Mouse (Mus musculus) T-cell, adult 2 months (primary cell): Measurements from ENCODE around the gene D5Ertd579e.
A peak's percentile ranks its signal among the peaks of the same experiment; 100 is the strongest.

Source experiments
- DNase-seq: peaks from one replicate; pipeline ENCODE4 v3.0.0; 2022; ENCODE audit warnings: low spot score

D5Ertd579e gene

DNA sequence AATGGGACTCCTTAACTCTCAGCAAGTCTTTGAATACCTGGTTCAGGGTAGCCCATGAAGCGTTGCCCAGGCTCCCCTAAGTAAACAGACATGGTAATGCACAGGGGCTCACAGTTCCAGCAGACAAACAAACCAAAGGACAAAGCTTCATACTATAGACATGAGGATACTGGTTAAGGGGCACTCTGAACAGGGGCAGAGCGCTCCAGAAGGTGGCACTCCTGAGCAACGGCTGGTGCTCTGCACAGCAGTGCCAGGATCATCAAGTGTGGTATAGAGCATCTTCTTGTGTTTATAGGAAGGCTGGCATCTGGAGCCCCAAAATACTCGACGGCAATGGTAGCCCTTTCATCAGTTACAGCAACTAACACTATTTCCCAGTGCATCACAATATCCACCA, 92.8 kb downstream of the D5Ertd579e start:
- DNase-seq = peak; percentile 25

DNA sequence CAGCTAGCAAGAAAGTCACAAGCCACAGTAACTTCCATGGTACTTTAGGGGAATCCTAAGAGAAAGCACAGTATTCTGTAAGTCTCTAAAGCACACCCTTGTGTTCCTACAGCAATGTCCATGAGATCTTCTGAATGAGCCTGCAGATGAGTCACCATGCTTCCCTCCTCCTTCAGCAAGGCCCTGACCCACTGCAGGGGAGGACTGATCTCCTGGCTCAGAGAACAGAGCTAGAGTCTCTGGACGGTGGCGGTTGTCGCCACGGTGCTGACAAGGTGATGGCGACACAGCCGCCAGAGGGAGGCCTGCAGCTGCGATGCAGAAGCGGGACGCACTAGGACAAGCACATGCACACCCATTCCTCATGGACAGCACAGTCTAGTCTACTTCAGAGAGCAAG, 93.8 kb downstream of the D5Ertd579e start:
- DNase-seq = no peak

GRCm38 (mm10) chr5:36601492-36601891, 94.3 kb downstream of the D5Ertd579e start:
- no peak for DNase-seq

DNA sequence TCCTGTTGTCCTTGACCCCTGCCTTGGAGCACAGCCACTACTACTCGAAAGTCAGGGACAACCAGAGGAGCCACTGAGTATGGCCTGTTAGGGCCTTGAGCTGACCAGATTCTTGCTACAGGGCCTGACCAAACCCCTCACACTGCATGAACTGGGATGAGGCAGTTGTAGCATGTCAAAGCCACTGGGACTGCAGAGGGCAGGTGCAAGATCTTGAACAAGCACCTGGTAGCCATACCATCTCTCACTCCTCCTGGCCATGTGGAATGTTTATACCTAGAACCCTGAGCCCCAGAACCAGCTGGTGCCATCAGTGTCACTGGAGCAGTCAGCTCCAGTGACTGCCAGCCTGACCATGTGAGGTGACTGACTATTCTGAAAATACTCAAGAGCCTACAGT, 96.9 kb downstream of the D5Ertd579e start:
- DNase-seq = no peak

DNA sequence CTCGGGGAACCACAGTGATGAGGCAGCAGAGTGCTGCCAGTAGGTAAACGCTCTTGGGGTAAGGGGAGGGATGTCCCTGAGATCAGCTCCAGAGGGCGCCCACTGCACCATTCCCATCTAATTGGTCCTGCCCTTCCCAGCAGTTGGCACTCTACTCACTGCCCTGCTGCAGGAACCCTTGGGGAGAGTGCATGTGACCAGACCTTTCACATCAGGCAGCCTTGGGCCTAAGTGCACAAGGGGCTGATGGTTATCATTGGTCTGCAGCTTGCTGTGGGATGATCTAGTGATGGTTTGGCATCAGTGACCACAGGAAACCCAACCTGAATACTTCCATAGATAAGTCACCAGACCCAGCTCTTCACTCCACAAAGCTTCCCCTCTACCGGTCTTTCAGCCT, 98.2 kb downstream of the D5Ertd579e start:
- DNase-seq = no peak

DNA sequence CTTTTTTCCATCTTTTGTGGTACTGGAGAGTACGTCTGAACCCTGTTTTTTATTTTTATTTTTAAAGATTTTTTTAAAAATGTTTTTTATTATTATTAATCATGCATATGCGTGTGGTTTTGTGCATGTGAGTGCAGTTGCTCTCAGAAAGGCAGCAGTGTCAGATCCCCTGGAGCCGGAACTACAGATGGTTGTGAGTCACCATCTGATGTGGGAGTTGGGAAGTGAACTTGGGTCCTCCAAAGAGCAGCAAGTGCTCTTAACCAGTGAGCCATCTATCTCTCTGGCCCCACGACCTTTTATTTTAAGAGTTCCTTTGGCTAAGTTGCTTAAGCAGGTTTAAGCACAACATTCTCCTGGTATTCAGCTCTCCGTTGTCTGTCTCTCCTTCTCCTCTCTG, 99.6 kb downstream of the D5Ertd579e start:
- DNase-seq = no peak

DNA sequence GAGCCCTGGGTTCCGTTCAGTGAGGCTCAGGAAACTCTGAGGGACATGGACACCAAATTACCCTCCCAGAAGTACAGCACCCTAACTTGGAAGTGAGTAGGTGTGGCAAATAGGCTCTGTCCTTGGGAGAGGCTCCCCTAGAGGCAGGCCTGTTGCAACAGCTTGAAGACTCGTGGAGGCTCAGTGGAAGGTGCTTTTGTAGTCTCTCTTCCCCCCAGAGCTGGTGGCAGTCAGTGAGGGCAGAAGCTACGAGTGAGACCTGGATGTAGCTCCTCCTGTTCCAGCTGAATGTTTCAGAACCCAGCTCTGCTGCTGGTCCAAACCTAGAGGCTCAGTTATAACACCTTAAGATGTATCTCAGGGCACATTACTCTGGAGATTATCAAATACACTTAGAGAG, 100.7 kb downstream of the D5Ertd579e start:
- DNase-seq = no peak

GRCm38 (mm10) chr5:36594344-36594743, 101.5 kb downstream of the D5Ertd579e start:
- no peak for DNase-seq

- DNase-seq = no peak
These were observed 102.6 kb downstream of the D5Ertd579e start, which contains the start of gene Tbc1d14 for GRCm38 (mm10) chr5:36593176-36593575. TSS of gene Tbc1d14 (minus strand) at chr5:36593276.

DNA sequence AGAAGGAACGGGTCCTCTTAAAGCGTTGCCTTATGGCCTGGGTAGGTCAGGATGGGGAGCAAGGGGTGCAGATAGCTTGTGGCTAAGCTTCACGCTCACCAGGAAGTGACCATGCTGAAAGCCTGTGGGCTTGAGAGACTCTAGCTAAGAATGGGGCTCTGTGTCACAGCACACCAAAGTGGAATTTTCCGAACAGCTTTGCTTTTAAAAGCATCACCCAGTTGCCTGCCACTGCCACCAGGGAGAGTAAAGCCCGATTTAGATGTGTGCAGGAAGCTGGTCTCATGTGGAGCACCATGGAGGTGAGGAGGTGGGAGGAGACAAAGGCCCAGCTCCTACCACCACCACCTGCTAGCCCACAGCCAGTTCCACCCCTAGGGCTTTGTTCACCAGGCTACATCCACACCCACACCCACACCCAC, 105.3 kb downstream of the D5Ertd579e start:
- DNase-seq = no peak

GRCm38 (mm10) chr5:36584299-36584698, 111.5 kb downstream of the D5Ertd579e start:
- DNase-seq = peak; percentile 29

- DNase-seq = peak; percentile 100
These were observed 113.7 kb downstream of the D5Ertd579e start for GRCm38 (mm10) chr5:36581924-36582642.

- DNase-seq = no peak
These were observed 114.4 kb downstream of the D5Ertd579e start for GRCm38 (mm10) chr5:36581259-36581923.

DNA sequence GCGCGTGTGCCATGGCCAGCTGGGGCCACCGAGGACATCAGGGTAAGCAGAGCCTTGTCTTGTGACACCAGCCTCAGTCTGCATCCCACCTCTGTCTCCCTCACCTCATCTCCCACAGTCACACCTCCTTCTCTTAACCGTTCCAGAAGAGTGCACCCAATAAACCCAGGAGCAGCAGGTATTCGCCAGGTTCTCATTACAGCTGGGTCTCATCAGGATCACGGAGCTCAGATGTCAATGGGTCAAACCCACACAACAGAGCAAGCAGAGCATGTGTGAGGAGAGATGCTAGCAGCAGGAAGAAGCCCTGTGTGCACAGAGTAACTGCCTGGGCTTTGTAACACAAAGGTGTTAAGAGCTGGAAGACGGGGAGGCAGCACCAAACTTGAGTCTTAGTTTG, 115.9 kb downstream of the D5Ertd579e start:
- no peak for DNase-seq

- no peak for DNase-seq
These were observed 116.8 kb downstream of the D5Ertd579e start for GRCm38 (mm10) chr5:36578982-36579381.

- DNase-seq = no peak
These were observed 119.4 kb downstream of the D5Ertd579e start for GRCm38 (mm10) chr5:36576457-36576856.

- DNase-seq = no peak
These were observed 120.1 kb downstream of the D5Ertd579e start for GRCm38 (mm10) chr5:36575745-36576144.

DNA sequence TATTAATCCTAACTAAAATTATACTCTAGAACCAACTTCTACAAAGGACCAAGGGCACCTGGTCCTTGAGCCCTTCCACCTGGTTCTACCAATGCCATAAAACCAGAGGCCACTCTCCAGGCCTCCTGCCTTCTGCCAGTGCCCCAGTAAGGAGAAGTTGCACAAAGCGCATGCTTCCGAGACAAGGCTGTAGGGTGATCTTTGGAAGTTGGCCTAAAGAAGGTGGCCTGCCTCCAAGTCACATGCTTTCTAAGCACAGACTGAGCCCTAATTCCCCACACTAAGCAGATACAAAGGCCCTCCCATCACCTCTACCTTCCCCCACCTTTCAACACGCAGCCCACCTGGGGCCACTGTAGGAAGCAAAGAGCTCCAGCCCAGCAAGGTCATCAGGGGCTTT, 120.6 kb downstream of the D5Ertd579e start:
- no peak for DNase-seq

- peak; percentile 54 for DNase-seq
These were observed 121.5 kb downstream of the D5Ertd579e start for GRCm38 (mm10) chr5:36574147-36574870.

DNA sequence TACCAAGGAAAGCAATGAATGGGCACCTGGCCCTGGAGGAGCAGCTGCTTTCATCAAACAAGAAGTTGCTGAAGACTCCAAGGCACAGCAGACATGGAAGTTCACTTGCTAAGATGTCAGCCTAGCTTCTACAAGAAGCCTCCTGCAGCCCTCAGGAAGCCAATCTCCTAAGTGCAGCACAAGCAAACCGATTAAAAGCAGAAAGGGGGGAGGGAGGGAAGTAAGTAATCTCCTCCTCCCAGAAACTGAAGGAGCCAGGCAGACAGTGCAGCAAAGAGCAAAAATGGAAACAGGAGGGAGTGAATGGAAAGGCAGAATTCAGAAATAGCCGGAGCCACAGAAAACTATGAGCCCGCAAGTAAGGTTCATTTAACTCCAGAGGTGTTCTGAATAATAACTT, 122.5 kb downstream of the D5Ertd579e start:
- no peak for DNase-seq

GRCm38 (mm10) chr5:36571371-36571770, 124.5 kb downstream of the D5Ertd579e start:
- DNase-seq = no peak

DNA sequence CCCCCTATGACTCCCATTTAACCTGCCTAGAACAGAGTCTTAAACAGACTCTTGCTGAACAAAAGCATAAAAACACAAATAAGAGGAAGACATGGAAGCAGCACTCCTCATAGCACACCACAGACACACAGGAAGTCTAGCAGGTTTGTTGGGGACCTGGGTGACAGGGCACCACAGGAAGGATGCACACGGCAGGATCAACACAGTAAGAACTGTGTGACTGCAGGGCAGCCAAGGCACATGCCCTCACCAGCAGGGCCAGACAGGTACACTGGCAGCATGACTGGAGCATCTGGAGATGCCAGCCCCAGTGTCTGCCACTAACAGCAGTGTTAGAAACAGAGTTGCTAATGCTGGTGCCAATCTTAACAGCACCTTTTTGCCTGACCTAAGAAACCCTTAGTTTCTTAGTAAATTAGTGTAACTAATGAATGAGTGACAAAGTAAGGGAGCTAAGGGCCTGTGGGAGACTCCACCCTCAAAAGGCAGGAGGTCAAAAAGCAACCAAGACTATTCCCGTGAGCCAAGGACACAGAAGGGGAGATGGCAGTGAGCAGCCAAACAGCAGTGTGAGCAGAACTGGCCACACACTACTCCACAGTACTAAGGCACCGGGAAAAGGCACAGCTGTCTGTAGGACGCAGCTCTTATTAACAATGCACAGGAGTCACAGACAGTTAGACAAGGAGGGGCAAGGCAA, 125.1 kb downstream of the D5Ertd579e start:
- peak; percentile 41 for DNase-seq
